7 mouse cellular contexts compared by ENCODE assay signal in the genomic region with DNA sequence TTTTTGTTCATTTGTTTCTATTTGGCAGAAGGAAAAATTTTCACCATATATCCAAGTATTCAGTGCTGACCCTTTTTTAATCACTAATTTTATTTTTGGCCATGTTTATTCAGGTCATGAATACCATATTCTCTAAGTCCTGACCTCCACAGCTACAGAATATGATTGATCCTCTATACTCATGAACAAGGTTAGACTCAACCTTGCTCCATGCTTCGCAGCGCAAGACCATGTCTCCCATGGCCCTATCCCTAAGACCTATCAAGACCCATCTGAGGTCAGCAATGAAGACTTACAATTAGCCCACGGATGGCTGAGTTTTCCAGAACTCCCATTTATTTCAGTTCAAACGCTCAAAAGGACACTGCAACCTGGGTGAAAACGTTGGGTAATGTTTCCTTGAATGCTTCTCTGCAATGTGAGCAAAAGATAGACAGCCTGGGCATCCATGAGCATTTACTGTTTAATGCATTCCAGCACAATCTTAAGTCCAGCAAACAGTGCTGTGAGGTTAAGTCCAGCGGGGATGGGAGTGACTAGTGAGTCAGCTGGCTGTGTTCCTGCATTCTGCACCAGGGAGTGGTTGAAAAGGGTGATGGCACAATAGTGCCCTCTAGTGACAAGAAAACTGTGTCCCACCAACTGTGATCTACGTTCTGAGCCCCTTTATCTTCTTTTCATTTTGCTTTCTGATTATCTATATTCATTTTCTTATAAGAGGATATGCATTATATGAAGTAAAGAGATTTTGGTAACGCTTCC.
DNase-seq lines count a peak whose midpoint lies in the region; TF ChIP-seq lines count a peak whose summit lies in the region.

No protein-coding gene starts in this region.

- TF ChIP-seq POLR2A in CH12.LX (IDR thresholded peaks at IDR 0.05; ENCODE audit: low read depth, low read length), result no peak
- no peak for TF ChIP-seq POLR2A in testis, adult 2 months (IDR thresholded peaks at IDR 0.05; ENCODE audit: control insufficient read depth, low read depth, low read length)

- H3K4me1 ChIP-seq in CH12.LX (ENCODE audit: control insufficient read depth in 1 of 2, insufficient read depth in 2 of 2), result no peaks in the 10 kb centered on the region
- H3K4me1 ChIP-seq in testis, adult 2 months (ENCODE audit: control insufficient read depth, insufficient read depth, low read length), result no peaks in the 10 kb centered on the region

- H3K79me2 ChIP-seq in CH12.LX (replicated peaks; ENCODE audit: control insufficient read depth, extremely low read depth, insufficient read depth, poor library complexity, severe bottlenecking), result no peaks in the 10 kb centered on the region

- H3K36me3 ChIP-seq in CH12.LX (replicated peaks in 1 of 2; ENCODE audit: control insufficient read depth in 1 of 2, insufficient read depth in 1 of 2, low read length in 1 of 2), result no peaks in the 10 kb centered on the region
- no peaks in the 10 kb centered on the region for H3K36me3 ChIP-seq in testis, adult 2 months (ENCODE audit: control insufficient read depth, insufficient read depth, low read length)

- no peak overlapping the region for H3K27ac ChIP-seq in CH12.LX (ENCODE audit: insufficient read depth, low read depth)
- H3K27ac ChIP-seq in testis, adult 2 months (ENCODE audit: control insufficient read depth, insufficient read depth, low read depth, low read length), result no peak overlapping the region

- in situ Hi-C loops in CH12.LX (cut with MboI; ENCODE audit: low pct_ligation_motif_present, low pct_unique_long_range_greater_than_20kb, low sequenced_read_pairs), result no loop called here

- no peak for TF ChIP-seq EP300 in CH12.LX (IDR thresholded peaks at IDR 0.05; ENCODE audit: low read length)

- H3K9ac ChIP-seq in CH12.LX (ENCODE audit: insufficient read depth, low read depth), result no peak overlapping the region

- peak; percentile 32 for TF ChIP-seq RAD21 in CH12.LX (IDR thresholded peaks at IDR 0.05; ENCODE audit: low read depth, low read length)

- no peaks in the 10 kb centered on the region for H3K27me3 ChIP-seq in CH12.LX (replicated peaks)
- H3K27me3 ChIP-seq in testis, adult 2 months (ENCODE audit: control insufficient read depth, insufficient read depth, low read length), result no peaks in the 10 kb centered on the region

- H3K4me3 ChIP-seq in CH12.LX (replicated peaks in 1 of 3; ENCODE audit: low read depth in 2 of 3, low read length in 2 of 3, poor library complexity in 1 of 3), result no peak overlapping the region
- H3K4me3 ChIP-seq in testis, adult 2 months (ENCODE audit: control insufficient read depth, low read depth, low read length), result no peak overlapping the region

- H3K9me3 ChIP-seq in CH12.LX (replicated peaks; ENCODE audit: low read length), result peaks cover 50% of the 10 kb centered on the region

- TF ChIP-seq CTCF in CH12.LX (conservative IDR thresholded peaks at IDR 0.05 in 1 of 2, IDR thresholded peaks at IDR 0.05 in 1 of 2; ENCODE audit: low read depth in 2 of 2, low read length in 2 of 2), result peak in 1 of 2 experiments; percentile 40; a peak in 2 of 4 replicates
- peak; percentile 30; the same call in 1 of the 2 replicates for TF ChIP-seq CTCF in testis, adult 2 months (IDR thresholded peaks at IDR 0.05; ENCODE audit: control insufficient read depth, insufficient read depth, insufficient replicate concordance, low read depth, low read length)

- H3K4me2 ChIP-seq in CH12.LX (ENCODE audit: insufficient read depth, low read depth, poor library complexity, severe bottlenecking), result no peak overlapping the region

- dilution Hi-C loops in CH12.LX (cut with MboI; ENCODE audit: extremely low pct_ligation_motif_present, extremely low pct_unique_long_range_greater_than_20kb, low sequenced_read_pairs), result no loop called here

- 47% methylated on average over 8 of the region's 8 CpGs for WGBS in large intestine, adult 2 months

- no peak for DNase-seq in CH12.LX (ENCODE audit: extremely low read depth)
- DNase-seq in Muller cell, postnatal 12 days (ENCODE audit: inconsistent ontology term), result peak; percentile 82
- DNase-seq in cerebellum, postnatal 14 days, result peak; percentile 66 to 80
- peak; percentile 51 for DNase-seq in gastrocnemius, postnatal 10 days
- DNase-seq in large intestine, adult 2 months (ENCODE audit: low read depth, low spot score), result peak; percentile 0
- peak; percentile 32 for DNase-seq in lung, postnatal 14 days

TF ChIP-seq in CH12.LX, 34 proteins besides CTCF, POLR2A, EP300 and RAD21:
- TF ChIP-seq ZMIZ1 (IDR thresholded peaks at IDR 0.05; ENCODE audit: low read depth, low read length), result no peak
